Mouse (Mus musculus) spleen, postnatal 36 days (tissue): ENCODE results near the gene Cxxc4.

Experiments
- DNase-seq, 2 experiments: peaks; one replicate each; pipeline ENCODE4 v3.0.0; 2022; ENCODE audit warnings: low spot score in 2 of 2, mixed read lengths in 1 of 2

Gene Cxxc4

DNA sequence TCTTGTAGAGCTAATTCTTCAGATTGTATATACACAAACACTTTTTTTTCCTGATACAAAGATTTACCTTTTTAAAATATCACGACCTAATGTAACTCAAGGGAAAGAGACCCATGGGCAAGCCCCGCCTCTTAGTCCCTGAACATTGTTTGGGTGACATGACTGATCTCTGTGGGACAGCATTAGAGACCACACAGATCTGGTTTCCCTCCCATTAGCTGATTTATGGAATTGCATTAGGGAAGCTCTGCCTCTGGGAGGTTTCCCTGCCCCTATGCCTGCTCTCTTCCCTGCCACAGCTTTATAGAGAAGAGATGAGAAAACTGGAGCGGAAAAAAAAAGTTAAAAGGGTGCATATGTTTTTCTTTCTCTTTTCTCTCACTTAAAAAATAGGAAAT, 7.6 kb downstream of the Cxxc4 start:
- DNase-seq, result no peak

DNA sequence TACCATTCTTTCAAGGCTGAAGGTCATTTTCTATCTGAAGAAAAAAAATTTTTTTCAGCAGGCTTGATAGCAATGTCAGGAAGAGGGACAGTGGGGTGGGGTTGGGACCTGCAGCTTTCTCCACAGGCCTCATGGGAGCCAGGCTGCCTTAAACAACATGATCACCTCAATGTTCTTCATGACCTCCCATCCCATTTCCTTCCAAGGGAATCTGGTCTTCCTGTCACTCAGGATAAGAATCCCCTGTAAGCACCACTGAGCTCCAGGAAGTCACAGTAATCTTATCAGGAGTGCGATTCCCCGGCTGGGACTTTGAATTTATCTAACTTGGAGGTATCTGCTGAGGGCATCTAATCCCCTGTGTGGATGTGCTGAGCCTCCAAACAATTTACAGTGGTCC, 17.9 kb downstream of the Cxxc4 start:
- no peak for DNase-seq

DNA sequence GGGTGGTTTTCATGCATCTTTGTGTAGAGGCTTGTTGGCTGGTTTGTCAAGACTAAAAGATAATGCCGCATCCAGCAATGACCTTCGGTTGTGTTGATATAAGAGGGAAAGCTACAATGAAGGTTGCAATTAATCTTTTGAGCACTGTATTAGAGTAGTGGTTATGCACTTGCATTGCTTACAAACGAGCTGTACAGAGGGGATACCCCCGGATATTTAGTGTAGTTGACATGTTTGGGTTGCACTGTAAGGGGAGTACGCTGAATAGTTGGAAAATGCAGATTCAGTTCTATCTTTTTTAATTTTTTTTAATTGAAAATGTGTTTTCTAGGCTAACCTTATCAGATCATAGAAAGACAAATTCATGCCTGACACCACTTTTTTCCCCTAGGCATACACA, 22.4 kb downstream of the Cxxc4 start:
- DNase-seq, result no peak

- DNase-seq, result no peak
Measured at GRCm38 (mm10) chr3:134259300-134259699, 23.0 kb downstream of the Cxxc4 start.

DNA sequence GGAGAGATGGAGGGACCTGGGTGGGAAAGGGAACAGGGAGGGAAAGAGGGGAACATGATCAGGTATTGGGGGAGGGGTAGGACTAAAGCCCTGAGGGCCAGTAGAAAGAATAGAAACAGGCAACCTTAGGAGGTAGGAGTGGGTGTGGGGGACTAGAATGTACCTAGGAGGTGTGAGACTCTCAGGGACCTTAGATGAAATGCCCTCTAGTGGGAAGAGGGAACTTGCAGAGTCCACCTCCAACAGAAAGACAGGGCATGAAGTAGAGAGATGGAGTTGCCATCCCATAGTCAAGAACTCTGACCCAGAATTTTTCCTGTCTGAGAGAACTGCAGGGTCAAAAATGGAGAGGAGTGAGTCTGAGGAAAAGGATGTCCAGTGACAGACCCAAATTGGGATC, 43.4 kb downstream of the Cxxc4 start:
- DNase-seq, result no peak

- no peak for DNase-seq
Measured at GRCm38 (mm10) chr3:134281527-134282370, 45.5 kb downstream of the Cxxc4 start.

GRCm38 (mm10) chr3:134295217-134295616, 58.9 kb downstream of the Cxxc4 start:
- DNase-seq, result no peak

DNA sequence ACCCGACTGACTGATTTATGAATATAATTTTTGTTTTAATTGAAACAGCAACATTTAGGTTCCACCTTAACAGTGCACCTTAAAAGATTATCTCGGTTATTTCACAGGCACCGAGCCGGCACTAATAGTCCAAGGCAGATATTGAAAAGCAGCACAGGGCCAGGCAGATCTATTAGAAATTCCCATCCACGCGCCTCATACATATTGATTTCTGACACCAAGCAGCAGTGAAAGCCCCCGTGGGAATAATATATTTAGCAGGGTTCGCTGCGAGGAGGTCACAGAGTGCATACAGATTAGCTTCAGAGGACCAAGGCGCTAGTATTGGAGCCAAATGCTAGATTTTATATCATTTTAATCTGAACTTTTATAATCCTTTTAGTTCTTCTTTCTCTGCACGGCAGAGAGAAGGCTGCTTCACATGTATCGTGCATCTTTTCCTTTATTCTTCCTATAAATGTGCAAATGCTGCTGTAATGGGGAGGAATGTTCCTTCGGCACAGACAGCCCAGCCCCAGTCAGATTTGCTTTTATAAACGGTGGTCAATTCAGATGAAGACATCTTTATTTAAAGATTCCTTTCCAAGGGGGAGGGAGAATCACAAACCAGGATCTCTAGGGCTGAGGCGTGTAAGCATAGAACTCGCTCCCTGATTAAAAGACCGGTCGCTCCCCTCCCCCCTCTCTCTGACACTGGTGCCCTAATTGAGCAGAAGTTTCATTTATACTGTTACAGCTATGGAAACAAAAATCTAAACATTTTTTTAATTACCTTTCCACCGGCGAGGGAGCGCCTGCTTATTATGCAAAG, 66.6 kb downstream of the Cxxc4 start:
- no peak for DNase-seq

GRCm38 (mm10) chr3:134303492-134303808, 67.2 kb downstream of the Cxxc4 start:
- no peak for DNase-seq

GRCm38 (mm10) chr3:134306507-134306906, 70.2 kb downstream of the Cxxc4 start:
- no peak for DNase-seq

GRCm38 (mm10) chr3:134307801-134308200, 71.5 kb downstream of the Cxxc4 start:
- no peak for DNase-seq
